Mouse (Mus musculus) spleen, adult 2 months (tissue): ENCODE results near the gene Pcf11. TPM values are rescaled to one million over a fixed set of nuclear protein-coding genes. Genes with fewer than 3 reads are reported as not detected.

Source experiments
- DNase-seq, 2 experiments: peaks; one replicate each; pipeline versions ENCODE4 v3.0.0 to v3.0.0-alpha.2; 2012 to 2021; ENCODE audit warnings: low spot score in 2 of 2, low read depth in 1 of 2
- H3K27ac ChIP-seq: fragments of 200-500 bp; 2 replicates; pipeline ENCODE4 v1.5.1; 2012; ENCODE audit warnings: low read length, inconsistent platforms; ENCODE audit not compliant: insufficient read depth
- H3K27me3 ChIP-seq: fragments of 200-500 bp; 2 replicates; pipeline ENCODE4 v1.6.1; 2012; ENCODE audit warnings: mild to moderate bottlenecking, moderate library complexity, low read length, inconsistent platforms; ENCODE audit not compliant: control insufficient read depth, insufficient read depth
- H3K36me3 ChIP-seq: fragments of 200-500 bp; 2 replicates; pipeline ENCODE4 v1.6.1; 2012; ENCODE audit warnings: mild to moderate bottlenecking, low read length, inconsistent platforms; ENCODE audit not compliant: control insufficient read depth, insufficient read depth
- H3K4me1 ChIP-seq: fragments of 200-500 bp; 2 replicates; pipeline ENCODE4 v1.6.1; 2011; ENCODE audit warnings: inconsistent platforms; ENCODE audit not compliant: control insufficient read depth, insufficient read depth, insufficient read length
- H3K4me3 ChIP-seq: fragments of 200-500 bp; 2 replicates; pipeline ENCODE4 v1.5.1; 2011; ENCODE audit warnings: mild to moderate bottlenecking, inconsistent platforms; ENCODE audit not compliant: insufficient read depth, insufficient read length; ENCODE audit errors: extremely low read depth
- CTCF ChIP-seq: fragments of 200-500 bp; IDR thresholded peaks from 2 replicates; pipeline ENCODE4 v1.5.1; 2011; ENCODE audit warnings: mild to moderate bottlenecking, inconsistent platforms; ENCODE audit not compliant: insufficient read depth, insufficient read length, insufficient replicate concordance; ENCODE audit errors: extremely low read depth
- POLR2A ChIP-seq: fragments of 200-500 bp; IDR thresholded peaks from 2 replicates; pipeline ENCODE4 v1.6.1; 2011; ENCODE audit warnings: low read depth, low read length, inconsistent platforms
- WGBS: fragments of 180-500 bp; shearing (Covaris S2); methylation state at CpG from one replicate; pipeline ENCODE4 v1.1.7; 2018; 5-methylcytosine and 5-hydroxymethylcytosine counted together
- polyA plus RNA-seq: library from polyadenylated mRNA; depleted of rRNA; stranded (reverse); fragments of >200 nt; gene quantifications from 2 replicates; pipeline ENCODE4 v1.2.3, GENCODE M21; 2012

Gene Pcf11
- polyA plus RNA-seq, 1 experiment = 18.0 TPM

GRCm38 (mm10) chr7:92698770-92699169, 29.0 kb upstream of the Pcf11 start:
- no peak for DNase-seq
- 69% methylated on average over 5 of the region's 5 CpGs for WGBS
- no peaks in the 10 kb centered on the region for H3K36me3 ChIP-seq

GRCm38 (mm10) chr7:92696395-92696794, 26.7 kb upstream of the Pcf11 start:
- no peak overlapping the region for H3K4me3 ChIP-seq

More at GRCm38 (mm10) chr7:92698770-92699169, 29.0 kb upstream of the Pcf11 start:
- H3K4me1 ChIP-seq = no peaks in the 10 kb centered on the region
- no peak for TF ChIP-seq POLR2A
- no peak for TF ChIP-seq CTCF
- no peak overlapping the region for H3K27ac ChIP-seq
- H3K27me3 ChIP-seq = no peaks in the 10 kb centered on the region
- no peak overlapping the region for H3K4me3 ChIP-seq

GRCm38 (mm10) chr7:92689101-92689500, 19.4 kb upstream of the Pcf11 start:
- H3K27me3 ChIP-seq = peaks cover 1% of the 10 kb centered on the region
- 74% methylated on average over 2 of the region's 2 CpGs for WGBS
- no peak overlapping the region for H3K4me3 ChIP-seq
- TF ChIP-seq POLR2A = no peak
- TF ChIP-seq CTCF = no peak
- no peak overlapping the region for H3K27ac ChIP-seq
- no peaks in the 10 kb centered on the region for H3K4me1 ChIP-seq
- no peak for DNase-seq
- H3K36me3 ChIP-seq = no peaks in the 10 kb centered on the region

More at GRCm38 (mm10) chr7:92696395-92696794, 26.7 kb upstream of the Pcf11 start:
- Histone ChIP-seq H3K27ac (no peak overlapping the region), H3K36me3 (no peaks in the 10 kb centered on the region), H3K27me3 (no peaks in the 10 kb centered on the region), H3K4me1 (no peaks in the 10 kb centered on the region)
- no peak for DNase-seq
- TF ChIP-seq POLR2A = no peak
- no peak for TF ChIP-seq CTCF
- 90% methylated on average over 3 of the region's 3 CpGs for WGBS

DNA sequence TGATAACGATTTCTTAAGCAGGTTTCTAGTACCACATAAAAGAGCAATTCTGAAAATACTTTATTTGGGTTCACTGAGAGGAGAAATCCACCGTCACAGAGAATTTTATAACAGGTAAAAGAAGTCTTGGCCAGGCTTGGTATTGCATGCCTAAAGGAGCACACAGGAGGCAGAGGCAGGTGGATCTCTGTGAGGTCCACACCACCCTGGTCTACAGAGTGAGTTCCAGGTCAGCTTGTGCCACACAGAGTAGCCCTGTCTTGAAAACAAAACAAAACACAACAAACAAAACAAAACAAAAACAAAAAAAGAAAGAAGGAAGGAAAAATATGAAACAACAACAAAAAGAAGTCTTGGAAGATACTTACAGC, 18.6 kb upstream of the Pcf11 start:
- Histone ChIP-seq H3K4me1 (no peaks in the 10 kb centered on the region), H3K27me3 (peaks cover 1% of the 10 kb centered on the region), H3K4me3 (no peak overlapping the region), H3K36me3 (no peaks in the 10 kb centered on the region), H3K27ac (no peak overlapping the region)
- 79% methylated on average over 2 of the region's 2 CpGs for WGBS
- TF ChIP-seq CTCF (no peak), POLR2A (no peak)
- DNase-seq = no peak

- H3K27ac ChIP-seq = no peak overlapping the region
- 72% methylated on average over 5 of the region's 5 CpGs for WGBS
- H3K27me3 ChIP-seq = peaks cover 1% of the 10 kb centered on the region
- no peaks in the 10 kb centered on the region for H3K4me1 ChIP-seq
- no peaks in the 10 kb centered on the region for H3K36me3 ChIP-seq
- H3K4me3 ChIP-seq = no peak overlapping the region
- DNase-seq = no peak
- no peak for TF ChIP-seq CTCF
Observed at GRCm38 (mm10) chr7:92687556-92688298, 18.0 kb upstream of the Pcf11 start.

DNA sequence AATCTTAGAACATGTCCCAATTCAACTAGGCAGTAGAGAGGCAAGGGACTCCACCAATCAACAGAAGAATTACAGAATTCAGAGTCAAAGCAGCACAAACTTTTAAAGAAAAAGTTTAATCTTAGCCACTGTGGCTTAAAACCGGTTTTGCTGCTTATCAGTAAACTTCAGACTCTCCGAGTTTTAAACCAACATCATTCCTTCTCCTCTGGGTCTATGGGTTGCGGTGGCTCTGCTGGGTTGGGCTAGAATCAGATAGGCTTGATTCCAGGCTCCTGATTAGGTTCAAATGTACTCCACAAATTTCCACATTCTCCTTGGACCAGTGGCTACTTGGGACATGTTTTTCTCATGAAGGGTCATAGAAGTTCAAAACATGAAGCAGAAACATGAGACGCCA, 7.6 kb upstream of the Pcf11 start:
- TF ChIP-seq CTCF (no peak), POLR2A (no peak)
- no peaks in the 10 kb centered on the region for H3K27me3 ChIP-seq
- H3K27ac ChIP-seq = no peak overlapping the region
- no peaks in the 10 kb centered on the region for H3K36me3 ChIP-seq
- no peak for DNase-seq
- H3K4me1 ChIP-seq = no peaks in the 10 kb centered on the region
- 79% methylated on average over 4 of the region's 4 CpGs for WGBS
- H3K4me3 ChIP-seq = no peak overlapping the region

- no peak for DNase-seq
- WGBS = 93% methylated on average over 3 of the region's 3 CpGs
- no peaks in the 10 kb centered on the region for H3K36me3 ChIP-seq
- no peak overlapping the region for H3K27ac ChIP-seq
- no peaks in the 10 kb centered on the region for H3K4me1 ChIP-seq
- no peaks in the 10 kb centered on the region for H3K27me3 ChIP-seq
- TF ChIP-seq POLR2A (no peak), CTCF (no peak)
- no peak overlapping the region for H3K4me3 ChIP-seq
Observed at GRCm38 (mm10) chr7:92675131-92675530, 5.4 kb upstream of the Pcf11 start.
